Mouse (Mus musculus) embryonic facial prominence, embryonic 15.5 days (tissue): ENCODE data around the gene Capn9. TPM values are rescaled to one million over a fixed set of nuclear protein-coding genes. Genes with fewer than 3 reads are reported as not detected.

Source experiments
- ATAC-seq: fragments of 200-750 bp; cut with Nextera tagmentation; 2 replicates; pipeline ENCODE4 v1.8.0; 2017; ENCODE audit warnings: low read depth, moderate TSS enrichment; ENCODE audit not compliant: insufficient number of reproducible peaks, low FRiP score, low TSS enrichment
- H3K27ac ChIP-seq: fragments of 300-500 bp; sonication (generic); replicated peaks from 2 replicates; pipeline ENCODE4 v1.5.1; 2015; ENCODE audit warnings: mild to moderate bottlenecking, inconsistent platforms
- H3K27me3 ChIP-seq: fragments of 300-500 bp; sonication (generic); 2 replicates; pipeline ENCODE4 v1.6.1; 2015; ENCODE audit warnings: inconsistent platforms
- H3K36me3 ChIP-seq: fragments of 300-500 bp; sonication (generic); 2 replicates; pipeline ENCODE4 v1.6.1; 2015; ENCODE audit warnings: mild to moderate bottlenecking, inconsistent platforms
- H3K4me1 ChIP-seq: fragments of 300-500 bp; sonication (generic); 2 replicates; pipeline ENCODE4 v1.6.1; 2015; ENCODE audit warnings: inconsistent platforms
- H3K4me2 ChIP-seq: fragments of 300-500 bp; sonication (generic); replicated peaks from 2 replicates; pipeline ENCODE4 v1.6.1; 2015; ENCODE audit warnings: mild to moderate bottlenecking, inconsistent platforms
- H3K4me3 ChIP-seq: fragments of 300-500 bp; sonication (generic); replicated peaks from 2 replicates; pipeline ENCODE4 v1.5.1; 2015; ENCODE audit warnings: mild to moderate bottlenecking, inconsistent platforms
- H3K9ac ChIP-seq: fragments of 300-500 bp; sonication (generic); 2 replicates; pipeline ENCODE4 v1.6.1; 2015; ENCODE audit warnings: inconsistent platforms
- H3K9me3 ChIP-seq: fragments of 300-500 bp; sonication (generic); replicated peaks from 2 replicates; pipeline ENCODE4 v1.6.1; 2016; ENCODE audit warnings: inconsistent platforms
- WGBS: fragments of 180-500 bp; shearing (Covaris S2); methylation state at CpG from one replicate; pipeline ENCODE4 v1.1.7; 2015; 5-methylcytosine and 5-hydroxymethylcytosine counted together
- polyA plus RNA-seq: library from polyadenylated mRNA; unstranded; fragments of >200 nt; fragmentation: Nextera tagmentation; extraction: Ambion mirVana; gene quantifications from 2 replicates; pipeline ENCODE4 v1.2.1, GENCODE M21; 2015

Gene Capn9
- polyA plus RNA-seq, 1 experiment from 2014 or later, result 0.55 TPM

DNA sequence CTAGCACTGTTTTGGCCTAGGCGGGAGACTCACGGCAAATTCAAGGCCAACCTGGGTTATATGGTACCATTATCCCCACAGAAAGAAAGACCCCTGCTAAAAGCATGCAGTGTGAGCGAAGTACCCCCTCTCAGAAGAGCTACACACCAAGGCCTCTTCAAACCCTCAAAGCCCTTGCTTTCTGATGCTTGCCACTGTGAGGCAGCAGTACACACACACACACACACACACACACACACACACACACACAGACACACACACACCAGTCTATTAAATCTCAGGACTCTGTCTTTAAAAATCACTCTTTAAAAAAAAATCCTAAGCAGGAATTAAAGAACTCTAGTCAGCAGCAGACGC is 87.9 kb downstream of the Capn9 start:
- H3K9me3 ChIP-seq, result no peaks in the 10 kb centered on the region
- ATAC-seq, result no peak
- H3K4me3 ChIP-seq, result peak overlapping the region; percentile 96
- peak overlapping the region; percentile 60 for H3K4me2 ChIP-seq
- H3K27ac ChIP-seq, result peak overlapping the region; percentile 92
- 46% methylated on average over 4 of the region's 4 CpGs for WGBS
- H3K27me3 ChIP-seq, result no peaks in the 10 kb centered on the region
- H3K4me1 ChIP-seq, result peaks cover 38% of the 10 kb centered on the region
- no peaks in the 10 kb centered on the region for H3K36me3 ChIP-seq
- H3K9ac ChIP-seq, result no peak overlapping the region

DNA sequence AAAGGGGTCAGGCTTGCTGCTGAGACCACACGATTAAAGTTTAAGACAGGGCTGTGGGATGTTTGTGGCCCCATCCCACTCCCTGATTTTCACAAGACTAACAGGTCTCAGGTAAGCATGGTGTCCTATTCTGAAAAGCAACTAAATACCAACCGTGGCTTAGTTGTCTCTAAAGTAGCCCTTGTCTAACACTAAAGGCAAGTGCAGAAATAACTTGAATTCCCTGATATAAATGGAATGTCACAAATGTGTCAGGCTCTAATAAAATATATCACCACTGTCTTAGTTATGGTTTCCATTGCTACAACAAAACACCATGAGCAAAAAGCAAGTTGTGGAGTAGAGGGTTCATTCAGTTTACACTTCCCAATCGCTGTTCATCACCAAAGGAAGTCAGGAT is 88.5 kb downstream of the Capn9 start:
- H3K27me3 ChIP-seq, result no peaks in the 10 kb centered on the region

More for the DNA sequence above, 88.5 kb downstream of the Capn9 start:
- Histone ChIP-seq H3K4me2 (no peak overlapping the region), H3K9ac (no peak overlapping the region), H3K4me1 (peaks cover 34% of the 10 kb centered on the region), H3K4me3 (no peak overlapping the region), H3K36me3 (no peaks in the 10 kb centered on the region), H3K9me3 (no peaks in the 10 kb centered on the region), H3K27ac (0 out of 2 replicates have a peak overlapping the region, but pooled peaks have one; percentile 92)
- 73% methylated on average over 3 of the region's 3 CpGs for WGBS
- no peak for ATAC-seq

Other genes with a start within 250 kb of the Capn9 start
- 2.0 and 2.1 TPM in 2 replicates for gene Pgbd5, start 136.5 kb upstream of the Capn9 start, polyA plus RNA-seq
- 38.1 and 40.5 TPM in 2 replicates for gene Cog2, start 55.3 kb upstream of the Capn9 start, polyA plus RNA-seq
- 3.0 and 4.2 TPM in 2 replicates for gene Agt, start 6.4 kb upstream of the Capn9 start, polyA plus RNA-seq
- gene 2310022B05Rik, start 87.3 kb downstream of the Capn9 start, polyA plus RNA-seq, result 37.3 and 38.6 TPM in 2 replicates
- 39.7 and 41.2 TPM in 2 replicates for gene Ttc13, start 145.9 kb downstream of the Capn9 start, polyA plus RNA-seq
- 19.4 and 21.6 TPM in 2 replicates for gene Arv1, start 146.0 kb downstream of the Capn9 start, polyA plus RNA-seq
- 5.4 and 6.6 TPM in 2 replicates for gene Fam89a, start 175.7 kb downstream of the Capn9 start, polyA plus RNA-seq
- gene Trim67, start 217.0 kb downstream of the Capn9 start, polyA plus RNA-seq, result 0.13 and 0.17 TPM in 2 replicates